Mouse (Mus musculus) ES-E14 (cell line): ENCODE data around the gene Zfp26. TPM values are rescaled to one million over a fixed set of nuclear protein-coding genes. Genes with fewer than 3 reads are reported as not detected.

Experiments used
- DNase-seq: peaks from one replicate; pipeline ENCODE4 v3.0.0-alpha.2; 2013; ENCODE audit warnings: low read depth, low spot score
- H3K27ac ChIP-seq: 2 replicates; pipeline ENCODE4 v1.5.1; 2012; ENCODE audit warnings: low read depth, mild to moderate bottlenecking, low read length, moderate library complexity, mixed read lengths; ENCODE audit not compliant: poor library complexity, insufficient read depth, severe bottlenecking
- H3K36me3 ChIP-seq: 2 replicates; pipeline ENCODE4 v1.6.1; 2012; ENCODE audit warnings: mild to moderate bottlenecking, low read length, moderate library complexity, mixed read lengths; ENCODE audit not compliant: control insufficient read depth, poor library complexity, insufficient read depth, severe bottlenecking
- H3K4me1 ChIP-seq, 2 experiments: fragments of 150-350 bp in 1 of 2; sonication (generic) in 1 of 2; 2 replicates each; pipeline ENCODE4 v1.6.1; 2012; ENCODE audit warnings: low read length in 2 of 2, mild to moderate bottlenecking in 1 of 2, mixed read lengths in 1 of 2; ENCODE audit not compliant: control insufficient read depth in 2 of 2, insufficient read depth in 2 of 2, poor library complexity in 1 of 2
- H3K4me3 ChIP-seq, 2 experiments: fragments of 150-350 bp in 1 of 2; sonication (generic) in 1 of 2; 2 replicates each; pipeline ENCODE4 v1.5.1; 2012; ENCODE audit warnings: low read length in 2 of 2, low read depth in 1 of 2, mild to moderate bottlenecking in 1 of 2, mixed read lengths in 1 of 2; ENCODE audit not compliant: insufficient read depth in 1 of 2, poor library complexity in 1 of 2, severe bottlenecking in 1 of 2
- H3K9ac ChIP-seq: 2 replicates; pipeline ENCODE4 v1.6.1; 2012; ENCODE audit warnings: low read depth, mild to moderate bottlenecking, low read length, mixed read lengths; ENCODE audit not compliant: poor library complexity, insufficient read depth, severe bottlenecking
- H3K9me3 ChIP-seq: fragments of 150-350 bp; sonication (generic); 2 replicates; pipeline ENCODE4 v1.6.1; 2012; ENCODE audit warnings: low read depth, mild to moderate bottlenecking, low read length; ENCODE audit not compliant: control insufficient read depth, insufficient read depth
- CHD2 ChIP-seq: IDR thresholded peaks from 2 replicates; pipeline ENCODE4 v1.6.1; 2014; ENCODE audit warnings: mild to moderate bottlenecking, low read depth, low read length, inconsistent platforms
- HCFC1 ChIP-seq: IDR thresholded peaks from 2 replicates; pipeline ENCODE4 v1.6.1; 2012; ENCODE audit warnings: low read length, inconsistent platforms, borderline replicate concordance; ENCODE audit not compliant: insufficient read depth
- MAFK ChIP-seq: IDR thresholded peaks from 2 replicates; pipeline ENCODE4 v1.6.1; 2014; ENCODE audit warnings: mild to moderate bottlenecking, low read depth, low read length, inconsistent platforms; ENCODE audit not compliant: insufficient read depth
- ZC3H11A ChIP-seq: IDR thresholded peaks from 2 replicates; pipeline ENCODE4 v1.6.1; 2012; ENCODE audit warnings: low read depth, mild to moderate bottlenecking, inconsistent platforms, low read length, borderline replicate concordance
- ZNF384 ChIP-seq: IDR thresholded peaks from 2 replicates; pipeline ENCODE4 v1.6.1; 2012; ENCODE audit warnings: low read depth, low read length, inconsistent platforms
- in situ Hi-C, 2 experiments: fragments of 600-800 bp; cut with MboI; formaldehyde crosslinking; loops; one replicate each; pipeline ENCODE4 v1.15.1; 2025; ENCODE audit warnings: low sequenced_read_pairs in 2 of 2, inconsistent platforms in 1 of 2; ENCODE audit not compliant: unreplicated experiment in 2 of 2
- total RNA-seq: library from RNA; depleted of rRNA; stranded (reverse); fragments of 300-350 nt; gene quantifications from 2 replicates; pipeline ENCODE4 v1.2.3, GENCODE M21; 2012

Zfp26 gene
- total RNA-seq, 1 experiment, result 18.3 TPM

- H3K9ac ChIP-seq, result peak within 1 kb of the TSS; percentile 90
- no peaks in the 10 kb centered on the region for H3K4me1 ChIP-seq
- in situ Hi-C loops, result no loop called here
- no peaks in the 10 kb centered on the region for H3K9me3 ChIP-seq
- peaks cover 3% of the 10 kb centered on the region; the same call in 1 of the 2 replicates for H3K36me3 ChIP-seq
- H3K4me3 ChIP-seq, result peak within 1 kb of the TSS; percentile 90 to 99
- peak within 1 kb of the TSS; percentile 16; the same call in 1 of the 2 replicates for H3K27ac ChIP-seq
- TF ChIP-seq ZC3H11A (no peak), CHD2 (no peak), HCFC1 (peak; percentile 55; the same call in 1 of the 2 replicates), MAFK (no peak), ZNF384 (no peak)
- peak; percentile 69 for DNase-seq
Observed at GRCm38 (mm10) chr9:20492527-20493233, 32.7 kb upstream of the Zfp26 start, which contains the start of gene Zfp426. Gene Zfp426 (minus strand): TSS chr9:20492746.

GRCm38 (mm10) chr9:20491858-20492526, 32.0 kb upstream of the Zfp26 start:
- Histone ChIP-seq H3K9ac (peak overlapping the region; percentile 90), H3K27ac (peak overlapping the region; percentile 16; the same call in 1 of the 2 replicates), H3K9me3 (no peaks in the 10 kb centered on the region), H3K36me3 (peaks cover 2% of the 10 kb centered on the region; the same call in 1 of the 2 replicates), H3K4me3 (peak overlapping the region; percentile 90 to 99), H3K4me1 (no peaks in the 10 kb centered on the region)
- in situ Hi-C loops, result no loop called here
- TF ChIP-seq ZC3H11A (no peak), ZNF384 (no peak), CHD2 (no peak), MAFK (no peak), HCFC1 (no peak)
- DNase-seq, result no peak

GRCm38 (mm10) chr9:20489536-20489935, 29.6 kb upstream of the Zfp26 start:
- Histone ChIP-seq H3K4me1 (no peaks in the 10 kb centered on the region), H3K9ac (no peak overlapping the region), H3K36me3 (peaks cover 3% of the 10 kb centered on the region; the same call in 1 of the 2 replicates), H3K4me3 (no peak overlapping the region), H3K27ac (no peak overlapping the region), H3K9me3 (no peaks in the 10 kb centered on the region)
- no peak for TF ChIP-seq ZNF384
- no peak for TF ChIP-seq ZC3H11A
- TF ChIP-seq HCFC1, result no peak
- no peak for TF ChIP-seq MAFK
- TF ChIP-seq CHD2, result no peak
- DNase-seq, result no peak
- in situ Hi-C loops, result no loop called here

GRCm38 (mm10) chr9:20479396-20479795, 19.4 kb upstream of the Zfp26 start:
- Histone ChIP-seq H3K4me3 (no peak overlapping the region), H3K9ac (no peak overlapping the region), H3K4me1 (no peaks in the 10 kb centered on the region), H3K36me3 (no peaks in the 10 kb centered on the region; the same call in 1 of the 2 replicates), H3K27ac (no peak overlapping the region), H3K9me3 (no peaks in the 10 kb centered on the region)
- DNase-seq, result no peak
- TF ChIP-seq CHD2, result no peak
- in situ Hi-C loops, result no loop called here

- TF ChIP-seq ZNF384 (no peak), HCFC1 (no peak), CHD2 (no peak), MAFK (no peak), ZC3H11A (no peak)
- Histone ChIP-seq H3K9me3 (no peaks in the 10 kb centered on the region), H3K4me3 (no peak overlapping the region), H3K27ac (no peak overlapping the region), H3K9ac (no peak overlapping the region), H3K4me1 (no peaks in the 10 kb centered on the region), H3K36me3 (no peaks in the 10 kb centered on the region)
- in situ Hi-C loops, result no loop called here
- DNase-seq, result no peak
Observed at GRCm38 (mm10) chr9:20476632-20477031, 16.7 kb upstream of the Zfp26 start.
